Mouse (Mus musculus) cortical plate, adult 2 months (tissue): ENCODE data around the gene Recql5.

Experiments used
- CTCF ChIP-seq: fragments of 200-500 bp; IDR thresholded peaks from 2 replicates; pipeline ENCODE4 v1.5.1; 2011; ENCODE audit warnings: mild to moderate bottlenecking, control low read depth, low read length; ENCODE audit not compliant: insufficient read depth; ENCODE audit errors: extremely low read depth
- POLR2A ChIP-seq: fragments of 200-500 bp; IDR thresholded peaks from 2 replicates; pipeline ENCODE4 v1.6.1; 2011; ENCODE audit warnings: mild to moderate bottlenecking, low read length, control low read depth; ENCODE audit not compliant: insufficient read depth; ENCODE audit errors: extremely low read depth

DNA sequence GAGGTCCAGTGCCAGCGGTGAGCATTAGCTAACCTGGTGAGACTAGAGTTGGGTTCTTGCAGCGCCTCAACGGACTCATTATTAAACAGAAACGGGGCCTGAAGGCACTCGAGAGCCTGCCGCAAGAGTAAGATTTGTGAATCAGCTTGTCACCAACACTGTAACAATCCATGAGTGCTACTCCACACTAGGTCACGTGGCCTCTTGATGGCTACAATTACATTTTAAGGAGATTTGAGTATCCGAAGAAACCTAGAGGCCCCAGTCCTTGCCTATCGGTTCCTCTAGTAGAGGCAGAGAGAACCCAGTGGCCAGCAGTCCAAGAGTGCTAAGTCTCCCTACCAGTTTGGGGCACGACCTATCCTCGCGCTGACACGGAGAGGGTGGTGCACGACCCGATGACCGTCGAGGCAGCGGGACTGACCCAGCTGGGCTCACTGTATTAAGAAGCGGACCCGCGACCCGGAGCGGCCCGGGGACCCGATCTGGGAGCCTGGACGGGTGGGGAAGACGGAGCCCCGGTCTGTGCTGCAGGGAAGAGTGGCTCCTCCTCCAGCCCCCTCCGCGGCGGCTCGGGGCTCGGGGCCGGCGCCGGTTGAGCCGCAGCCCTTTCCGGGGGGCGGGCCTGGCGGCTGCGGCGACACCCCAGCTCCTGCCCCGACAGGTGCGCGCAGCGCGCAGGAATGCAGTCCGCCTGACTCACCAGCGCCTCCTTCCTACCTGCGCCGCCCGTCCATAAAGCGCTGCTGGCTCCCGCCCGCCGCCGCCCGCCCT, 41.2 kb upstream of the Recql5 start, which contains the start of gene Itgb4:
- no peak for TF ChIP-seq CTCF
- TF ChIP-seq POLR2A, result no peak
